Mouse (Mus musculus) midbrain, embryonic 10.5 days (tissue): ENCODE measurements at regions not wholly inside any gene's neighbourhood (a gene's known extent, or its start where the extent isn't known, plus 50 kb on each side); places are given as distances from the start of the nearest gene placed in this dataset.

Experiments used
- DNase-seq: peaks from one replicate; pipeline ENCODE4 v3.0.0-alpha.2; 2017; ENCODE audit warnings: low spot score
- H3K27ac ChIP-seq: fragments of 300-500 bp; sonication (generic); replicated peaks from 2 replicates; pipeline ENCODE4 v1.5.1; 2016; ENCODE audit warnings: mild to moderate bottlenecking
- H3K27me3 ChIP-seq: fragments of 300-500 bp; sonication (generic); 2 replicates; pipeline ENCODE4 v1.6.1; 2016; ENCODE audit warnings: low read depth, mild to moderate bottlenecking; ENCODE audit not compliant: poor library complexity, severe bottlenecking
- H3K36me3 ChIP-seq: fragments of 300-500 bp; sonication (generic); 2 replicates; pipeline ENCODE4 v1.6.1; 2016; ENCODE audit warnings: mild to moderate bottlenecking, moderate library complexity
- H3K4me1 ChIP-seq: fragments of 300-500 bp; sonication (generic); 2 replicates; pipeline ENCODE4 v1.6.1; 2016
- H3K4me3 ChIP-seq: fragments of 300-500 bp; sonication (generic); 2 replicates; pipeline ENCODE4 v1.5.1; 2016; ENCODE audit warnings: mild to moderate bottlenecking, moderate library complexity
- H3K9me3 ChIP-seq: fragments of 300-500 bp; sonication (generic); replicated peaks from 2 replicates; pipeline ENCODE4 v1.6.1; 2016; ENCODE audit warnings: mild to moderate bottlenecking
- WGBS: fragments of 180-500 bp; shearing (Covaris S2); methylation state at CpG from one replicate; pipeline ENCODE4 v1.1.7; 2016; 5-methylcytosine and 5-hydroxymethylcytosine counted together

DNA sequence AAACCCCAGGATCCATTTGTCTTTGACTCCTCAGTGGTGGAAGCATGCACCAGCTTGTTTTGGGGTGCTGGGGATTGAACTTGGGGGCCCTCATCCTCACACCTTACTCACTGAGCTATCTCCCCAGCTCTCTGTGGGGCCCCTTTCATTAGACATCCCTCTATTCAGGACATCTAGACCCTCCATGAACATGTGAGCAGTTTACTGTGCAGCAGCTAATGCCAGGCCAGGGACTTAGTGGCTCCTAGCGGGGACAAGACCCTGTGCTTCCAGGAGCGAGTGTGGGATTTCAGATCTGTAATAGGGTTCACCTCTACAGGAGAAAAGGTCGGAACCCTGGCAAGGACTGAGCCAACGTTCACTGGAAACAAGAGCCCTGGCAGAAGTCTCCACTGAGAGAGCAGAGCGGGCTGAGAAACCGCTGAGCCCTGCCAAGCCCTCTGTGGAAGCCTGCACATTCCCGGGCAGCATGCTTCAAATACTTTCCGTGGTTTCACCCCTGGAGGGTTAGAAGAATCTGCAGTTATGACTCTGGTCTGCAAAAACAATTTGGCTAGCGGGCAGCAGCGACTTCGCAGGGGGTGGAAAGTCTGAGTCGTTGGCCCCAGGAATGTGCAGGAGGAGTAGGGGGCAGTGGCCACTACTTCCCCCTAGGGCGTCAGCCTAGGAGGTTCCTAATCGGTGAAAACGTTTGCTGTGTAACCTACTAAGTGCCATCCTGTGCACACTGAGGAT is 125.6 kb downstream of the Smad6 start:
- Histone ChIP-seq H3K9me3 (no peaks in the 10 kb centered on the region), H3K27ac (peak overlapping the region; percentile 29), H3K36me3 (no peaks in the 10 kb centered on the region), H3K4me3 (no peak overlapping the region), H3K27me3 (no peaks in the 10 kb centered on the region), H3K4me1 (peaks cover 14% of the 10 kb centered on the region; the same call in 1 of the 2 replicates)
- DNase-seq: no peak
- WGBS: 64% methylated on average over 15 of the region's 15 CpGs

DNA sequence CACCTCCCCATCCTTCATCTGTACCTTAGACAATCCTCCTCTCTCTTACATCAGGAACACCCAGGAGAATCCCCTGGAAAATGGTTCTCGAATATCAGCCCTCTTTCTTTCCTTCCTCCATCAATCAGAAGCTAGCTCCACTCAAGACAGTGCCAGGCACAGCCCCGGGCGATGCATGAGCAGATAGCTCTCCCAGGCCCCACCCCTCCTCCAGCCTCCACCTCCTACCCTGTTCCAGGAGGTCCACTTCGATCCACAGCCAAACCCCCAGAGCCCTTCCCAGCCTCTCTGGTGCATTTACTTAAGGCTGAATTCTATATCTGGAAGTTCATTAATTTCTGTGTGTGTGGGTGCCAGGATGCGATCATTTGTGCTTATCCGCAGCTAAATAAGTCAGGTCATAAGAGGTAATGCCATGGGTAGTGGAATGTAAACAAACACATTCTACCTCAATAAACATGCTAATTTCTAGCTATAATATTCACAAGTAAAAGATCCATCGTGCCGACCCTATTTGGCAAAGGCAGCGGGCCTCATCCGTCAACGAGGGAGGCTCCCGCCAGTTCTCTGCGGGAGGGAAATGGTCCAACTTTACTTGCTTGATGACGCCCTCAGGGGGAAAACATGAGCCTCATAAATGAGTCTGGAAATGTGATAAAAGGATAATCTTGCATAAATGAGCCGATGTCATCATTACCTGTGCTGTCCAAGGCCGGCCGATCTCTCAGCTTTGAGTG is 129.5 kb downstream of the Smad6 start:
- 93% methylated on average over 17 of the region's 17 CpGs for WGBS
- H3K27me3 ChIP-seq: no peaks in the 10 kb centered on the region
- H3K4me3 ChIP-seq: no peak overlapping the region
- no peaks in the 10 kb centered on the region for H3K36me3 ChIP-seq
- H3K9me3 ChIP-seq: no peaks in the 10 kb centered on the region
- DNase-seq: no peak
- H3K4me1 ChIP-seq: peaks cover 24% of the 10 kb centered on the region
- H3K27ac ChIP-seq: no peak overlapping the region

DNA sequence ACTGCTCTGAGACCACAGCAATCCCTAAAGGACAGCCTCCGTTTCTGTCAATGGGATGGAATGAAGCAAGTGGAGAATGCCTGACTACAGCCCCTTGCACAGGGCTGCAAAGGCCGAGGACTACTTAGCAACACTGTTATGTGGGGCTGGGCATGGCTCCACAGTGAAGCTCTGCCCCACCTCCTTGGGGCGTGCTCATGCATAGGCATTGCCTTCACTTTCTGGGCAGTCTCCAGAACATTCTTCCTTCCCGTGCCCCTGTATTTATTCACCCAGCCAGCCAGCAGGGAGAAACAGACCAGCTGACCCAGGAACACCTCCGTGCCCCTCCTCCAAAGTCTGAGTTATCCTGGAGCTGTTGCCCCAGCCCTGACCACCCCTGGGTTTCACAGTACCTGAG is 131.1 kb downstream of the Smad6 start:
- WGBS: 71% methylated on average over 5 of the region's 5 CpGs
- Histone ChIP-seq H3K27me3 (no peaks in the 10 kb centered on the region), H3K4me3 (no peak overlapping the region), H3K27ac (no peak overlapping the region), H3K9me3 (no peaks in the 10 kb centered on the region), H3K36me3 (no peaks in the 10 kb centered on the region), H3K4me1 (peaks cover 12% of the 10 kb centered on the region)
- no peak for DNase-seq

GRCm38 (mm10) chr9:63889570-63889969 is 131.8 kb upstream of the Smad3 start:
- no peak for DNase-seq
- 80% methylated on average over 6 of the region's 6 CpGs for WGBS
- H3K4me3 ChIP-seq: no peak overlapping the region

DNA sequence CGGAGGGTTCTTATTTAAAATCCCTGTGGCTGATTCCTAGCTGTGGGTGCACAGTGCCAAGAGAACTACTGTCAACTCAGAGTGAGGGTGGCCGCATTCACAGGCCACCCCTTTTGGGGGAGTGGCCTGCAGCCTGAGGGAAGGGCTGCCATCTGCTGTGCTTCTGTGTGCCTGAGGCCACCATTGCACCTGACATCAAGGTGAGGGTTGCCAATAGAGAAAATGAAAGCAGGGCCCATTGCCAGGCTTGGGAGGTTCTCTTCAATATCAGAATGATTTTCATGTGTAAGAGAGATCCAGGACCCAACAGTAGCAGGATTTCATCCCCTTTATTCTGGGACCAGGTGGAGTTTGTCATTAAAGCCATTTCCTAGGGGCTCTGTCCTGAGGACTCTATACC is 127.2 kb upstream of the Smad3 start:
- peaks cover 23% of the 10 kb centered on the region for H3K4me1 ChIP-seq
- WGBS: 80% methylated on average over 2 of the region's 2 CpGs
- H3K4me3 ChIP-seq: no peak overlapping the region
- H3K36me3 ChIP-seq: no peaks in the 10 kb centered on the region
- no peaks in the 10 kb centered on the region for H3K9me3 ChIP-seq
- peaks cover 9% of the 10 kb centered on the region; the same call in 1 of the 2 replicates for H3K27me3 ChIP-seq
- DNase-seq: no peak
- no peak overlapping the region for H3K27ac ChIP-seq

More at GRCm38 (mm10) chr9:63889570-63889969, 131.8 kb upstream of the Smad3 start:
- no peaks in the 10 kb centered on the region for H3K27me3 ChIP-seq
- H3K9me3 ChIP-seq: no peaks in the 10 kb centered on the region
- H3K4me1 ChIP-seq: peaks cover 10% of the 10 kb centered on the region
- no peak overlapping the region for H3K27ac ChIP-seq
- no peaks in the 10 kb centered on the region for H3K36me3 ChIP-seq

DNA sequence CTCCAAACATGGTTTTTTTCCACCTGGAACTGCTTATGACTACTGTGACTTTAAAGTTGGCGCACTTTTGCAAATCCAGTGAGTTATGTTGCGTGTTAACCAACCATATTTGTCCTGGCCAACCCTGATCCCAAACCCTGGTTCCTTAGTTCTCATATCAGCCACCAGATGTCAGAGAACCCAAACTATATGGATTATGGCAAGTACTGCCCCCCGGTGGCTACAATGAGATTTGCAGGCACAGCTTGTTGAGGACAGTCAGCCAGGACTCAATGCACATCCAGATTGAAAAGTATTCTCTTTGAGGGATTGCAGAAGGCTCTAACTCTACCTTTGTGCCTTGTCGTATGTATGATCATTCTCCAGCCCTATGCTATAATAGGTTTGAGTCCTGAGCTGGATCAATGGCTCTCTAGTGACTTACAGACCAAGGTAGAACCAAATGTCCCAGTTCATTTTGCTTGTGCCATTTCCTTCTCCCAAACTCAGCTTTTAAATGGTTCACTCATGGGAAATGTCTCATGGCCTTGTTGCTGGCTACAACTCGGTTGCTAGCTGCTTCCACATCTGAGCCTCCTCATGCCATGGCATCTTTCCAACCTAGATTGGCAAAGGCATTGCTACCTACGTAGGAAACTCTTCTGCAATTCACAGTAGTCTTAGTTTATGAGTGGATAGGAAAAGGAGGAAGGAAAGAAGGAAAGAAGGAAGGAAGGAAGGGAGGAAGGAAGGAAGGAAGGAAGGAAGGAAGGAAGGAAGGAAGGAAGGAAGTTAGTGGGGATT is 126.1 kb upstream of the Smad3 start:
- H3K27ac ChIP-seq: no peak overlapping the region
- 73% methylated on average over 6 of the region's 6 CpGs for WGBS
- no peak for DNase-seq

DNA sequence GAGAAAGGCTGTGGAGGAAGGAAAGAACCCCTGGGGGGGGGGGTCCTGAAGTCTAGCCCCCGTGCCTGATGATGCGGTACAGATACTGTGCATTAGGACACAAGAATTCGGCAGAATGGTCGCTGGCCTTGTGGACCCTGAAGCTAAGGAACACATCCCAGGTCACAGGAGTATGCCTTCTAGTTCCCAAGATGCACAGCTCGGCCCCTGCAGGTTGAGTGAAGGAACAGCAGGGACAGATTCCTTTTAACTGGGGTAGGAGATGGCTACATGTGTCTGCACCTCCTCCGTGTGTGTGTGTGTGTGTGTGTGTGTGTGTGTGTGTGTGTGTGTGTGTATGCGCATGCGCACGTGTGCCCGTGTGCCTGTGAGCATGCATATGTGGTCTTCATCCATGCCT is 123.9 kb upstream of the Smad3 start:
- no peaks in the 10 kb centered on the region for H3K36me3 ChIP-seq
- H3K27ac ChIP-seq: no peak overlapping the region
- DNase-seq: no peak
- peaks cover 41% of the 10 kb centered on the region for H3K4me1 ChIP-seq
- H3K4me3 ChIP-seq: no peak overlapping the region
- H3K9me3 ChIP-seq: no peaks in the 10 kb centered on the region
- 81% methylated on average over 10 of the region's 10 CpGs for WGBS
- H3K27me3 ChIP-seq: peaks cover 9% of the 10 kb centered on the region; the same call in 1 of the 2 replicates

More for the DNA sequence above, 126.1 kb upstream of the Smad3 start:
- peaks cover 9% of the 10 kb centered on the region; the same call in 1 of the 2 replicates for H3K27me3 ChIP-seq
- no peaks in the 10 kb centered on the region for H3K9me3 ChIP-seq
- H3K4me3 ChIP-seq: no peak overlapping the region
- no peaks in the 10 kb centered on the region for H3K36me3 ChIP-seq
- H3K4me1 ChIP-seq: peaks cover 31% of the 10 kb centered on the region

DNA sequence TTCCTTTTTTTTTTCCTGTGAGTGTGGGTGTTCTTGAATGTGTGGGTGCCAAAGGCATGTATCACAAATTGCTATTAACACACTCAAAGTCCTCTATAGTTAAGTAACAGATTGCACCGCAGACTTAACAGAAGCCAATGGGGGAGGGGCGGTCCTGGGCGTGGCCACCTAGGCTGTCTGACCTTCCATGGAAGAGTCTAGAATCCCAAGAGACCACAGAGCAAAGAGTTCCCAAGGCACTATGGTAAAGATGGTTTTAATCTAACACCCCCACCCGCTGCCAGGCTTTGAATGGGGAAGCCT is 123.4 kb upstream of the Smad3 start:
- Histone ChIP-seq H3K27me3 (peaks cover 9% of the 10 kb centered on the region; the same call in 1 of the 2 replicates), H3K9me3 (no peaks in the 10 kb centered on the region), H3K4me3 (peak overlapping the region; percentile 45; the same call in 1 of the 2 replicates), H3K4me1 (peaks cover 42% of the 10 kb centered on the region), H3K27ac (no peak overlapping the region), H3K36me3 (no peaks in the 10 kb centered on the region)
- WGBS: 61% methylated on average over 4 of the region's 4 CpGs
- no peak for DNase-seq

DNA sequence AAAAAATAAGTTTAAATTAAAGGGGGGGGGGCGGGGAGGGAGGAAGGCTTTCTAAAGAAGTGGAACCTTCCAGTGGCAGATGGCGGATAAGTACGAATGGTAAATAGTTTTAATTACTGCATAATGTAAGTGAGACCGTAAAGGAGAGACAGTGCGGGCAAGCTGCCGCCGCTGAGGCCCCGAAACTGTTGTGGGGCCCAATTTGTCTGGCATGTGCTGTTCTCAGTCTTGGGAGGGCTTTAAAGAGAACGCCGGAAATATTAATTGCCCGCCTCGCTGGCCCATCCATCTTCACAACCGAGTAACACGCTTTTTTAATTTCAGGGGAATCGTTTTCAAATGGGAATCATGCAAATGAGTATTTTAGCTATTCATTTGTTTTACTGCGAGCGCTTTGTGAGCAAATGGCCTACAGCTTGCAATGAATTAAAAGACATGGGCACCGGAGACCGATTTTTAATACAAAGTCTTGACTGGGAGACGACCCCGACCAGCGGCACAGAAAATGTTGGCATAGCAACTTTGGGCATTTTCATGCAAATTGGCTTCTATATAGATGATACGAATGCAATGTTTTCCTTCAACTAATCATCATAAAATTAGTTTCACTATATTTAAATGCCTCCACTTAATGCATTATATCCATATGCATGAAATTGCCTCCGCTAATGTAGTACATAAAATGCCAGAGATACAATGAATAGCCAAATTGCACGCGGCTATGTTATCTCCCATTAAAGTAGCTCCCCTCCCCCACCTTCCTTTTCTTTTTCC is 122.9 kb upstream of the Smad3 start:
- Histone ChIP-seq H3K4me3 (peak overlapping the region; percentile 45), H3K27ac (peak overlapping the region; percentile 72), H3K36me3 (no peaks in the 10 kb centered on the region), H3K9me3 (no peaks in the 10 kb centered on the region), H3K4me1 (peaks cover 42% of the 10 kb centered on the region), H3K27me3 (peaks cover 9% of the 10 kb centered on the region; the same call in 1 of the 2 replicates)
- no peak for DNase-seq
- WGBS: 32% methylated on average over 26 of the region's 26 CpGs

DNA sequence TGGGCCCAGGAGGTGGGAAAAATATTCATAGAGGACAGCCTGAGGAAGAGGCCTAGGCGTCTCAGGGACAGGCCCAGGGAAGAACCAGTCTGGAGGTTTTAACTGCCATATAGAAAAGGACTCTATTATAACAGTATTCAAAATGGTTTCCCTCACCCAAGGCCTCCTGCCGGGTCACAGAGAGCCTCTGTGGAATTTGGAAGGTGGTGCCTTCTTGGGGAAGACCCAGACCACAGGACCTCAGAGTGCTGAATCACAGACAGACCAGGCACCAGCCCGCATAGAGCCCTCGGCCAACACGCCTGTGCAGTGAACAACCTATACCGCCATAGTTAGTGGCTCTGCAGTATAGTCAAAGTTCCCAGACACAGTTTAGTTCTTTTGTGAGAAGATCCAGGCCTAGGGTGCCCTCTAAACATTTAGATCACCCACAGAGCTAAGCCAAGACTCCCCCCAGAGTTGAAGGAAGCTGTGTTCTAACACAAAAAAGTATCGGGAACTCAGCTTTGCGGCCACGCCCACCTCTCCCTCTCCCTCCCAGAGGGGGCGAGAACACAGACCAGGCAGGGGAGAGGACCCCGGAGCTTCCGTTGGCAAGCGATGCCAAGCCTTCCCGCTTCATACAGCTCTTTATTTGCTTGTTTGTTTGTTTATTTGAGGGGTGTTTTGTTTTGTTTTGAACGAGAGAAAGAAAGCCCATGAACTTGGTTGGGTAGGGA is 122.1 kb upstream of the Smad3 start:
- Histone ChIP-seq H3K27ac (peak overlapping the region; percentile 72), H3K9me3 (no peaks in the 10 kb centered on the region), H3K4me1 (peaks cover 42% of the 10 kb centered on the region), H3K4me3 (peak overlapping the region; percentile 45), H3K27me3 (peaks cover 9% of the 10 kb centered on the region; the same call in 1 of the 2 replicates), H3K36me3 (no peaks in the 10 kb centered on the region)
- 21% methylated on average over 15 of the region's 15 CpGs for WGBS
- peak; percentile 33 for DNase-seq

- no peaks in the 10 kb centered on the region for H3K9me3 ChIP-seq
- WGBS: 84% methylated on average over 7 of the region's 7 CpGs
- DNase-seq: no peak
- no peak overlapping the region for H3K27ac ChIP-seq
- H3K36me3 ChIP-seq: no peaks in the 10 kb centered on the region
- H3K4me3 ChIP-seq: no peak overlapping the region
- peaks cover 9% of the 10 kb centered on the region; the same call in 1 of the 2 replicates for H3K27me3 ChIP-seq
- peaks cover 42% of the 10 kb centered on the region for H3K4me1 ChIP-seq
Observed at GRCm38 (mm10) chr9:63877864-63878263, 120.1 kb upstream of the Smad3 start.
